Mouse (Mus musculus): Measurements from ENCODE around the gene Runx2. TPM values are rescaled to one million over a fixed set of nuclear protein-coding genes. Genes with fewer than 3 reads are reported as not detected.

The Runx2 gene
- total RNA-seq, 2 experiments from 2014 or later = 4.8 to 6.2 TPM

- no peak for DNase-seq
- intact Hi-C loops (cut with DNase I) = no loop called here
These were observed 208.8 kb downstream of the Runx2 start for GRCm38 (mm10) chr17:44605749-44606148.

- DNase-seq = no peak
These were observed 211.4 kb downstream of the Runx2 start for GRCm38 (mm10) chr17:44603170-44603569.

GRCm38 (mm10) chr17:44601317-44602021 is 213.1 kb downstream of the Runx2 start:
- no peak for DNase-seq
- intact Hi-C loops (cut with DNase I) = no loop called here

More at GRCm38 (mm10) chr17:44603170-44603569, 211.4 kb downstream of the Runx2 start:
- intact Hi-C loops (cut with DNase I) = no loop called here

GRCm38 (mm10) chr17:44599856-44600255 is 214.7 kb downstream of the Runx2 start:
- intact Hi-C loops (cut with DNase I) = no loop called here
- no peak for DNase-seq

GRCm38 (mm10) chr17:44599132-44599531 is 215.5 kb downstream of the Runx2 start:
- intact Hi-C loops (cut with DNase I) = no loop called here
- no peak for DNase-seq

GRCm38 (mm10) chr17:44597918-44598504 is 216.6 kb downstream of the Runx2 start:
- intact Hi-C loops (cut with DNase I) = no loop called here
- DNase-seq = no peak

GRCm38 (mm10) chr17:44592737-44593090 is 221.9 kb downstream of the Runx2 start:
- intact Hi-C loops (cut with DNase I) = no loop called here
- no peak for DNase-seq

GRCm38 (mm10) chr17:44592067-44592736 is 222.4 kb downstream of the Runx2 start:
- intact Hi-C loops (cut with DNase I) = no loop called here
- no peak for DNase-seq

GRCm38 (mm10) chr17:44588470-44588869 is 226.1 kb downstream of the Runx2 start:
- DNase-seq = no peak
- intact Hi-C loops (cut with DNase I) = no loop called here

- no peak for DNase-seq
- intact Hi-C loops (cut with DNase I) = no loop called here
These were observed 226.6 kb downstream of the Runx2 start for GRCm38 (mm10) chr17:44588020-44588419.

- no peak for DNase-seq
- intact Hi-C loops (cut with DNase I) = no loop called here
These were observed 228.4 kb downstream of the Runx2 start for GRCm38 (mm10) chr17:44586196-44586595.

- intact Hi-C loops (cut with DNase I) = no loop called here
- no peak for DNase-seq
These were observed 229.8 kb downstream of the Runx2 start for GRCm38 (mm10) chr17:44584781-44585180.

GRCm38 (mm10) chr17:44577791-44578190 is 236.8 kb downstream of the Runx2 start:
- DNase-seq = no peak
- intact Hi-C loops (cut with DNase I) = no loop called here

- intact Hi-C loops (cut with DNase I) = no loop called here
These were observed 243.7 kb downstream of the Runx2 start for GRCm38 (mm10) chr17:44570899-44571298.

GRCm38 (mm10) chr17:44569020-44569621 is 245.5 kb downstream of the Runx2 start:
- no peak for DNase-seq
- intact Hi-C loops (cut with DNase I) = no loop called here

More at GRCm38 (mm10) chr17:44570899-44571298, 243.7 kb downstream of the Runx2 start:
- no peak for DNase-seq

- DNase-seq = no peak
These were observed 247.6 kb downstream of the Runx2 start for GRCm38 (mm10) chr17:44566992-44567391.

GRCm38 (mm10) chr17:44565884-44566515 is 248.6 kb downstream of the Runx2 start:
- no peak for DNase-seq
- intact Hi-C loops (cut with DNase I) = no loop called here

More at GRCm38 (mm10) chr17:44566992-44567391, 247.6 kb downstream of the Runx2 start:
- intact Hi-C loops (cut with DNase I) = no loop called here

GRCm38 (mm10) chr17:44565311-44565831 is 249.2 kb downstream of the Runx2 start:
- intact Hi-C loops (cut with DNase I) = no loop called here
- peak; percentile 4 for DNase-seq

- DNase-seq = no peak
- intact Hi-C loops (cut with DNase I) = no loop called here
These were observed 249.9 kb downstream of the Runx2 start for GRCm38 (mm10) chr17:44564611-44565198.

GRCm38 (mm10) chr17:44560016-44560415 is 254.6 kb downstream of the Runx2 start:
- DNase-seq = no peak
- intact Hi-C loops (cut with DNase I) = no loop called here
